Mouse (Mus musculus) telencephalon, adult 2 months (tissue): ENCODE results near the gene Plxnb3.

ENCODE experiments used
- DNase-seq: peaks from one replicate; pipeline ENCODE4 v3.0.0-alpha.2; 2011; ENCODE audit warnings: low read depth, low spot score

The Plxnb3 gene

GRCm38 (mm10) chrX:73785666-73786065 is 28.8 kb downstream of the Plxnb3 start:
- no peak for DNase-seq

GRCm38 (mm10) chrX:73786364-73787224 is 29.7 kb downstream of the Plxnb3 start, which contains the start of the genes Idh3g and Ssr4:
TSS of gene Idh3g (minus strand) at chrX:73786897.
TSS of gene Ssr4 (plus strand) at chrX:73787028.
- peak; percentile 96 for DNase-seq

GRCm38 (mm10) chrX:73787225-73787558 is 30.3 kb downstream of the Plxnb3 start:
- no peak for DNase-seq

DNA sequence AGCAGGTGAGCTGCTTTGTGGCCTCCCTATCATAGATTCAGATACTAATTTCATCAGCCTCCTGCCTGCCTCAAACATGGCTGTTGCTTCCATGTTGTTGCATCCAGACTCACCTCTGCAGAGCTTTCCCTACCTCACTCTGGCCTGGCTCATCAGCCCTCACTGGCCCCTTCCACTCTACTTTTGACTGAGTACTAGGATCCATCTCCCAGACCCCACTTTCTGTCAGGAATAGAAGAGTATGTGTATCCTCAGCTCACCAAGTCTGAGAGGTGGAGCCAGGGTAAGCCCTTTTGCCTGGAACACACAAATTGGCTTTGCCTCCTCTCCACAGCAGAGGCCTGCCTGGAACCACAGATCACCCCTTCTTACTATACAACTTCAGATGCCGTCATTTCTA is 31.6 kb downstream of the Plxnb3 start:
- no peak for DNase-seq

GRCm38 (mm10) chrX:73793039-73793438 is 36.1 kb downstream of the Plxnb3 start:
- DNase-seq: no peak

- no peak for DNase-seq
Observed at GRCm38 (mm10) chrX:73793505-73793904, 36.6 kb downstream of the Plxnb3 start.

GRCm38 (mm10) chrX:73797511-73797910 is 40.6 kb downstream of the Plxnb3 start:
- no peak for DNase-seq

- DNase-seq: no peak
Observed at GRCm38 (mm10) chrX:73798502-73798901, 41.6 kb downstream of the Plxnb3 start.

DNA sequence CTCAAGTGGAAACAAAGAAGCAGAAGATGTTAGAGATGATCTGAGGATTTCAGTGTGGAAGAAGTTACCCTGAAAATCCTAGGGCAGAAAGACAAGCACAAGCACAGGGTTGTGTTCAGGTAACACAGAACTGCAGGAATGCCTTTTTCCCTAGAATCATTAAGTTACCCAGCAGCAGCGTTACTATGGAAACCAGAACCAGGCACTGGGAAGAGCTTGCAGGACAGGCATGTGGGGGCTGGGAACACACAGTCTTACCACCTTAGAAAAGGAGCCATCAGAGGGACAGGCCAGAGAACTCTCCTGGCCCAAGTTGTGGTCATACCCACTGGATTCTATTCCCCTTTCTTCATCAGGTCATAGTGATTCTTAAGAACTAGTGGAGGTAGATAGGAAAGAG is 48.9 kb downstream of the Plxnb3 start:
- DNase-seq: peak; percentile 42

- DNase-seq: no peak
Observed at GRCm38 (mm10) chrX:73815072-73815471, 58.2 kb downstream of the Plxnb3 start.

DNA sequence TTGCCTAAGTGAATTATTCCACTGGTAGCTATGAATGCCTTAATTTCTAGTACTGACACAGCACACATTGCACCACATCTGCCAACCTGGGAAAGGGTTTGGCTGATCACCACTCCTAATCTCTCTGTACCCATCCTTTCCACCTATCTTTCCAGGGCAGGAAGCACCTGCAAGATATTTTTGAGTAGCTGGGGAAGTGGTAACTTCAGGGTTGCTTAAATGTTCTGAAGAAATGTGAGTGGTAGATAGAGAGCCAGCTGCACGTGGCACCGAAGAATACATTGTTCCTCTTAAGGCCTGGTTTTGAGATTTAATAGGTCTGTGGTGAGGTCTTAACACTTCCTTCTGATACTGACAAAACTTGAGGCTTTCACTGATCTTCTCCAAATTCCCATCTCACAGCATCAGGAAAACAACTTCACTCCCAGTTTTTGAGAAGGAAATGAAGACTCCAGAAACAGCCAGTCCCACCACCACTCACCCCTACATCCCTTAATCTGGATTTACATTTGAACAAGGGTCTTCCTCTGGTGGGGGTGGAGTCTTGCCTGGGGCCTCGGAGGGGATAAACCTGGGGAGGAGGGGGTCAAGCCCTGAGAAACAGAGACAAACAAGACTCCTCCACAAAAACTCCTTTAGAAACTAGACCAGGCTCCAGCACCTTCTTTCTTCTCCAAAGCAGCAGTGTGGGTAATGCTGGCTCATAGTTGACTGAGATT is 59.9 kb downstream of the Plxnb3 start:
- no peak for DNase-seq
